Mouse (Mus musculus) cerebellum, postnatal 4 days (tissue): ENCODE measurements at regions not wholly inside any gene's neighbourhood (a gene's known extent, or its start where the extent isn't known, plus 50 kb on each side); places are given as distances from the start of the nearest gene placed in this dataset.

ENCODE experiments used
- DNase-seq, 2 experiments: peaks; one replicate each; pipeline ENCODE4 v3.0.0; 2022; ENCODE audit warnings: low spot score in 2 of 2, mixed read lengths in 1 of 2

- DNase-seq, result no peak
Measured at GRCm38 (mm10) chr7:93795210-93795609, 715.5 kb downstream of the Fam181b start.

- DNase-seq, result no peak
Measured at GRCm38 (mm10) chr7:93835697-93836096, 756.0 kb downstream of the Fam181b start.

GRCm38 (mm10) chr7:93836169-93836568 lies 756.5 kb downstream of the Fam181b start:
- DNase-seq, result no peak

- no peak for DNase-seq
Measured at GRCm38 (mm10) chr7:93855025-93855424, 775.4 kb downstream of the Fam181b start.

GRCm38 (mm10) chr7:93893701-93894100 lies 814.0 kb downstream of the Fam181b start:
- DNase-seq, result no peak

GRCm38 (mm10) chr7:93896921-93897320 lies 817.3 kb downstream of the Fam181b start:
- DNase-seq, result no peak

- DNase-seq, result no peak
Measured at GRCm38 (mm10) chr7:93902770-93903169, 823.1 kb downstream of the Fam181b start.

- DNase-seq, result no peak
Measured at GRCm38 (mm10) chr7:93936925-93937324, 857.3 kb downstream of the Fam181b start.

- DNase-seq, result no peak
Measured at GRCm38 (mm10) chr7:93982103-93982502, 902.4 kb downstream of the Fam181b start.

GRCm38 (mm10) chr7:94002780-94003179 lies 923.1 kb downstream of the Fam181b start:
- no peak for DNase-seq

GRCm38 (mm10) chr7:94042466-94043030 lies 962.9 kb downstream of the Fam181b start:
- peak in 1 of 2 experiments; percentile 12 for DNase-seq

GRCm38 (mm10) chr7:94045428-94045827 lies 965.8 kb downstream of the Fam181b start:
- no peak for DNase-seq

- DNase-seq, result no peak
Measured at GRCm38 (mm10) chr7:94046029-94046428, 966.4 kb downstream of the Fam181b start.

- DNase-seq, result no peak
Measured at GRCm38 (mm10) chr7:94061814-94062545, 982.3 kb downstream of the Fam181b start.
